Mouse (Mus musculus): ENCODE results near the gene Arhgef2. TPM values are rescaled to one million over a fixed set of nuclear protein-coding genes. Genes with fewer than 3 reads are reported as not detected.

Gene Arhgef2
- polyA plus RNA-seq, 1 experiment from 2014 or later: 123 TPM

- Histone ChIP-seq H3K36me3 (peaks cover 36% of the 10 kb centered on the region), H3K9me3 (no peaks in the 10 kb centered on the region), H3K4me3 (peak within 1 kb of the TSS; percentile 98), H3K27ac (peak within 1 kb of the TSS; percentile 99), H3K4me1 (replicated peaks) (peaks cover 22% of the 10 kb centered on the region), H3K27me3 (ENCODE audit: insufficient read depth, poor library complexity, severe bottlenecking) (no peaks in the 10 kb centered on the region)
- DNase-seq (ENCODE audit: low spot score): peak; percentile 97
- under 1% methylated on average over 47 of the region's 47 CpGs for WGBS
These were observed 79.5 kb downstream of the Arhgef2 start, which contains the start of gene Khdc4 for GRCm38 (mm10) chr3:88684980-88685941. TSS of gene Khdc4 (plus strand) at chr3:88685803.

- peak overlapping the region; percentile 99 for H3K27ac ChIP-seq
- peak; percentile 69 for DNase-seq (ENCODE audit: low spot score)
- no peaks in the 10 kb centered on the region for H3K27me3 ChIP-seq (ENCODE audit: insufficient read depth, poor library complexity, severe bottlenecking)
- peaks cover 22% of the 10 kb centered on the region for H3K4me1 ChIP-seq (replicated peaks)
- peak overlapping the region; percentile 98 for H3K4me3 ChIP-seq
- WGBS: under 1% methylated on average over 45 of the region's 45 CpGs
- peaks cover 44% of the 10 kb centered on the region for H3K36me3 ChIP-seq
- H3K9me3 ChIP-seq: no peaks in the 10 kb centered on the region
These were observed 80.2 kb downstream of the Arhgef2 start for GRCm38 (mm10) chr3:88685958-88686451.

GRCm38 (mm10) chr3:88686734-88687611 is 81.2 kb downstream of the Arhgef2 start:
- 65% methylated on average over 13 of the region's 13 CpGs for WGBS
- H3K36me3 ChIP-seq: peaks cover 53% of the 10 kb centered on the region
- peaks cover 22% of the 10 kb centered on the region for H3K4me1 ChIP-seq (replicated peaks)
- peak overlapping the region; percentile 98 for H3K4me3 ChIP-seq
- no peak for DNase-seq (ENCODE audit: low spot score)
- no peaks in the 10 kb centered on the region for H3K27me3 ChIP-seq (ENCODE audit: insufficient read depth, poor library complexity, severe bottlenecking)
- H3K9me3 ChIP-seq: no peaks in the 10 kb centered on the region
- peak overlapping the region; percentile 99 for H3K27ac ChIP-seq

GRCm38 (mm10) chr3:88689079-88689478 is 83.3 kb downstream of the Arhgef2 start:
- Histone ChIP-seq H3K27me3 (ENCODE audit: insufficient read depth, poor library complexity, severe bottlenecking) (no peaks in the 10 kb centered on the region), H3K4me1 (replicated peaks) (peaks cover 22% of the 10 kb centered on the region), H3K9me3 (no peaks in the 10 kb centered on the region), H3K27ac (no peak overlapping the region), H3K4me3 (no peak overlapping the region), H3K36me3 (peaks cover 73% of the 10 kb centered on the region)
- no peak for DNase-seq (ENCODE audit: low spot score)
- WGBS: 91% methylated on average over 5 of the region's 5 CpGs

GRCm38 (mm10) chr3:88695545-88695944 is 89.8 kb downstream of the Arhgef2 start:
- Histone ChIP-seq H3K4me1 (replicated peaks) (no peaks in the 10 kb centered on the region), H3K27ac (no peak overlapping the region), H3K9me3 (no peaks in the 10 kb centered on the region), H3K4me3 (no peak overlapping the region), H3K36me3 (peaks cover 99% of the 10 kb centered on the region), H3K27me3 (ENCODE audit: insufficient read depth, poor library complexity, severe bottlenecking) (no peaks in the 10 kb centered on the region)
- DNase-seq (ENCODE audit: low spot score): no peak

Other genes starting within 250 kb of the Arhgef2 start
- gene Paqr6, start 241.4 kb upstream of the Arhgef2 start, polyA plus RNA-seq (2016; fragmentation: Nextera tagmentation; extraction: Ambion mirVana): 0.86 and 1.4 TPM in 2 replicates
- gene Bglap3, start 233.2 kb upstream of the Arhgef2 start, polyA plus RNA-seq (2016; fragmentation: Nextera tagmentation; extraction: Ambion mirVana): 0.12 TPM in 1 of 2 replicates, not detected in the other
- gene Bglap2, start 227.3 kb upstream of the Arhgef2 start, polyA plus RNA-seq (2016; fragmentation: Nextera tagmentation; extraction: Ambion mirVana): not detected in 2 replicates
- gene Bglap, start 221.5 kb upstream of the Arhgef2 start, polyA plus RNA-seq (2016; fragmentation: Nextera tagmentation; extraction: Ambion mirVana): not detected in 2 replicates
- 157 and 167 TPM in 2 replicates for gene Pmf1, start 195.6 kb upstream of the Arhgef2 start, polyA plus RNA-seq (2016; fragmentation: Nextera tagmentation; extraction: Ambion mirVana)
- 19.2 and 20.3 TPM in 2 replicates for gene Slc25a44, start 180.8 kb upstream of the Arhgef2 start, polyA plus RNA-seq (2016; fragmentation: Nextera tagmentation; extraction: Ambion mirVana)
- gene Sema4a, start 144.8 kb upstream of the Arhgef2 start, polyA plus RNA-seq (2016; fragmentation: Nextera tagmentation; extraction: Ambion mirVana): 3.8 and 8.6 TPM in 2 replicates
- gene Lmna, start 96.0 kb upstream of the Arhgef2 start, polyA plus RNA-seq (2016; fragmentation: Nextera tagmentation; extraction: Ambion mirVana): 13.4 and 24.0 TPM in 2 replicates
- 30.7 and 31.0 TPM in 2 replicates for gene Mex3a, start 73.6 kb upstream of the Arhgef2 start, polyA plus RNA-seq (2016; fragmentation: Nextera tagmentation; extraction: Ambion mirVana)
- 2.1 and 2.9 TPM in 2 replicates for gene Rab25, start 57.7 kb upstream of the Arhgef2 start, polyA plus RNA-seq (2016; fragmentation: Nextera tagmentation; extraction: Ambion mirVana)
- 173 and 180 TPM in 2 replicates for gene Lamtor2, start 52.9 kb upstream of the Arhgef2 start, polyA plus RNA-seq (2016; fragmentation: Nextera tagmentation; extraction: Ambion mirVana)
- gene Ubqln4, start 52.2 kb upstream of the Arhgef2 start, polyA plus RNA-seq (2016; fragmentation: Nextera tagmentation; extraction: Ambion mirVana): 69.0 and 72.5 TPM in 2 replicates
- 207 and 220 TPM in 2 replicates for gene Ssr2, start 30.1 kb upstream of the Arhgef2 start, polyA plus RNA-seq (2016; fragmentation: Nextera tagmentation; extraction: Ambion mirVana)
- not detected in 2 replicates for gene Rxfp4, start 47.2 kb downstream of the Arhgef2 start, polyA plus RNA-seq (2016; fragmentation: Nextera tagmentation; extraction: Ambion mirVana)
- 99.6 and 102 TPM in 2 replicates for gene Khdc4, start 79.8 kb downstream of the Arhgef2 start, polyA plus RNA-seq (2016; fragmentation: Nextera tagmentation; extraction: Ambion mirVana)
- 35.7 and 48.5 TPM in 2 replicates for gene Rit1, start 110.9 kb downstream of the Arhgef2 start, polyA plus RNA-seq (2016; fragmentation: Nextera tagmentation; extraction: Ambion mirVana)
- gene Syt11, start 169.2 kb downstream of the Arhgef2 start, polyA plus RNA-seq (2016; fragmentation: Nextera tagmentation; extraction: Ambion mirVana): 112 and 147 TPM in 2 replicates
- gene Gon4l, start 229.3 kb downstream of the Arhgef2 start, polyA plus RNA-seq (2016; fragmentation: Nextera tagmentation; extraction: Ambion mirVana): 16.1 and 18.6 TPM in 2 replicates

Data from hindbrain, embryonic 10.5 days (tissue).